Mouse (Mus musculus) ES-CJ7 (cell line): ENCODE data around the gene Eif2ak2.

Experiments used
- DNase-seq: peaks from one replicate; pipeline ENCODE4 v3.0.0; 2011; ENCODE audit warnings: low read depth, low spot score

Eif2ak2 gene

GRCm38 (mm10) chr17:78882401-78883112 is at the start of gene Eif2ak2:
TSS of gene Eif2ak2 (minus strand) at chr17:78882573.
- peak; percentile 81 for DNase-seq

- no peak for DNase-seq
Observed at GRCm38 (mm10) chr17:78917696-78918095, 35.3 kb upstream of the Eif2ak2 start.

GRCm38 (mm10) chr17:78916899-78917298 is 34.5 kb upstream of the Eif2ak2 start:
- DNase-seq = no peak

- peak; percentile 98 for DNase-seq
Observed at GRCm38 (mm10) chr17:78916369-78916813, 34.0 kb upstream of the Eif2ak2 start, which contains the start of gene Cebpzos. TSS of gene Cebpzos (plus strand) at chr17:78916500.

- DNase-seq = peak; percentile 70
Observed at GRCm38 (mm10) chr17:78915772-78916171, 33.4 kb upstream of the Eif2ak2 start.

- peak; percentile 92 for DNase-seq
Observed at GRCm38 (mm10) chr17:78913921-78914320, 31.5 kb upstream of the Eif2ak2 start.

- DNase-seq = peak; percentile 70
Observed at GRCm38 (mm10) chr17:78912861-78913281, 30.5 kb upstream of the Eif2ak2 start.

- DNase-seq = no peak
Observed at GRCm38 (mm10) chr17:78909374-78909773, 27.0 kb upstream of the Eif2ak2 start.

GRCm38 (mm10) chr17:78906892-78907291 is 24.5 kb upstream of the Eif2ak2 start, which contains the start of gene Sult6b1:
TSS of gene Sult6b1 (minus strand) at chr17:78906992.
- DNase-seq = no peak

GRCm38 (mm10) chr17:78903158-78903557 is 20.8 kb upstream of the Eif2ak2 start:
- DNase-seq = no peak

- DNase-seq = peak; percentile 85
Observed at GRCm38 (mm10) chr17:78895394-78895793, 13.0 kb upstream of the Eif2ak2 start.

GRCm38 (mm10) chr17:78894991-78895390 is 12.6 kb upstream of the Eif2ak2 start:
- peak; percentile 72 for DNase-seq

GRCm38 (mm10) chr17:78891020-78891419 is 8.6 kb upstream of the Eif2ak2 start:
- DNase-seq = no peak

- no peak for DNase-seq
Observed at GRCm38 (mm10) chr17:78889184-78889583, 6.8 kb upstream of the Eif2ak2 start.

- no peak for DNase-seq
Observed at GRCm38 (mm10) chr17:78888554-78888953, 6.2 kb upstream of the Eif2ak2 start.

- DNase-seq = peak; percentile 79
Observed at GRCm38 (mm10) chr17:78885286-78886065, 3.1 kb upstream of the Eif2ak2 start.

- no peak for DNase-seq
Observed at GRCm38 (mm10) chr17:78883291-78883690, 918 bp upstream of the Eif2ak2 start.

- DNase-seq = no peak
Observed at GRCm38 (mm10) chr17:78881878-78882304, 482 bp downstream of the Eif2ak2 start.

GRCm38 (mm10) chr17:78873886-78874285 is 8.5 kb downstream of the Eif2ak2 start:
- no peak for DNase-seq

- DNase-seq = no peak
Observed at GRCm38 (mm10) chr17:78856243-78856642, 26.1 kb downstream of the Eif2ak2 start.

GRCm38 (mm10) chr17:78842271-78842928 is 40.0 kb downstream of the Eif2ak2 start:
- no peak for DNase-seq

GRCm38 (mm10) chr17:78836056-78836455 is 46.3 kb downstream of the Eif2ak2 start:
- no peak for DNase-seq
